Mouse (Mus musculus) liver, embryonic 16.5 days (tissue): ENCODE data around the gene Krt17. TPM values are rescaled to one million over a fixed set of nuclear protein-coding genes. Genes with fewer than 3 reads are reported as not detected.

Experiments used
- ATAC-seq: fragments of 200-750 bp; cut with Nextera tagmentation; 2 replicates; pipeline ENCODE4 v1.8.0; 2017; ENCODE audit warnings: low read depth, mild to moderate bottlenecking, moderate number of reproducible peaks, moderate library complexity
- H3K27ac ChIP-seq: fragments of 300-500 bp; sonication (generic); 2 replicates; pipeline ENCODE4 v1.5.1; 2014; ENCODE audit warnings: mild to moderate bottlenecking, low read length
- H3K27me3 ChIP-seq: fragments of 300-500 bp; sonication (generic); 2 replicates; pipeline ENCODE4 v1.6.1; 2014; ENCODE audit warnings: low read depth, low read length, mixed read lengths; ENCODE audit not compliant: control insufficient read depth, insufficient read depth
- H3K36me3 ChIP-seq: fragments of 300-500 bp; sonication (generic); 2 replicates; pipeline ENCODE4 v1.6.1; 2014; ENCODE audit warnings: mild to moderate bottlenecking; ENCODE audit not compliant: control insufficient read depth, insufficient read depth
- H3K4me1 ChIP-seq: fragments of 300-500 bp; sonication (generic); 2 replicates; pipeline ENCODE4 v1.6.1; 2014; ENCODE audit warnings: low read depth, low read length, mixed read lengths; ENCODE audit not compliant: control insufficient read depth
- H3K4me2 ChIP-seq: fragments of 300-500 bp; sonication (generic); 2 replicates; pipeline ENCODE4 v1.6.1; 2014; ENCODE audit warnings: low read depth, low read length, mixed read lengths
- H3K4me3 ChIP-seq: fragments of 300-500 bp; sonication (generic); 2 replicates; pipeline ENCODE4 v1.5.1; 2014; ENCODE audit warnings: low read depth, mild to moderate bottlenecking, low read length
- H3K9ac ChIP-seq: fragments of 300-500 bp; sonication (generic); 2 replicates; pipeline ENCODE4 v1.6.1; 2014; ENCODE audit warnings: low read depth, low read length
- H3K9me3 ChIP-seq: fragments of 300-500 bp; sonication (generic); replicated peaks from 2 replicates; pipeline ENCODE4 v1.6.1; 2016; ENCODE audit warnings: low read length; ENCODE audit not compliant: control insufficient read depth
- WGBS: fragments of 180-500 bp; shearing (Covaris S2); extraction: QIAGEN DNeasy Blood & Tissue Kit; methylation state at CpG from one replicate; pipeline ENCODE4 v1.1.7; 2014; ENCODE audit not compliant: insufficient replicate concordance; 5-methylcytosine and 5-hydroxymethylcytosine counted together
- polyA plus RNA-seq: library from polyadenylated mRNA; unstranded; fragments of >200 nt; fragmentation: Nextera tagmentation; extraction: Ambion mirVana; gene quantifications from 2 replicates; pipeline ENCODE4 v1.2.1, GENCODE M21; 2015

The Krt17 gene
- polyA plus RNA-seq, 1 experiment from 2014 or later = 0.18 TPM

DNA sequence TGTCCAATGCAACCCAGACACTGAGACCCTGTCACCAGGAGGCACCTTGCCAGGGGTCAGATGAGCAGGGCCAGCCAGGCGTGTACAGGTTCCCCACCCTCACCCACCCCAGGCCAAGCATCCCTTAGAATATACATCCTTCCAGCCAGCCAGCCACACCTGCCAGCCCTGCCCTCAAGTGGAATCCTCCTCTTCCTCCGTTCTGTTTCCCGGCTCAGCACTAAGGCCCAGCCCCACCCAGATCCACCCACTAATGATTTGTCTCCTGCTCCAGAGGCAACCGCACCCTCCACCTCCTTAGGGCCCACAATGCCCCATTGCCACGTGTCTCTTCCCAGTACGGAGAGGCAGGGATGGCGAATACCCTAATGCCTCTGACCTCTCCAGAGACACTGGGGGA, 13.9 kb upstream of the Krt17 start:
- ATAC-seq = no peak
- Histone ChIP-seq H3K27me3 (no peaks in the 10 kb centered on the region), H3K4me2 (no peak overlapping the region), H3K4me1 (no peaks in the 10 kb centered on the region), H3K9ac (no peak overlapping the region), H3K27ac (no peak overlapping the region), H3K4me3 (no peak overlapping the region), H3K36me3 (no peaks in the 10 kb centered on the region), H3K9me3 (no peaks in the 10 kb centered on the region)
- 63% methylated on average over 7 of the region's 7 CpGs for WGBS

- H3K4me2 ChIP-seq = no peak overlapping the region
- no peaks in the 10 kb centered on the region for H3K36me3 ChIP-seq
- H3K9ac ChIP-seq = no peak overlapping the region
- no peaks in the 10 kb centered on the region for H3K4me1 ChIP-seq
- H3K27ac ChIP-seq = no peak overlapping the region
- 57% methylated on average over 1 of the region's 1 CpGs for WGBS
- ATAC-seq = no peak
- H3K9me3 ChIP-seq = no peaks in the 10 kb centered on the region
- H3K27me3 ChIP-seq = no peaks in the 10 kb centered on the region
- H3K4me3 ChIP-seq = no peak overlapping the region
Measured at GRCm38 (mm10) chr11:100271878-100272277, 11.0 kb upstream of the Krt17 start.

DNA sequence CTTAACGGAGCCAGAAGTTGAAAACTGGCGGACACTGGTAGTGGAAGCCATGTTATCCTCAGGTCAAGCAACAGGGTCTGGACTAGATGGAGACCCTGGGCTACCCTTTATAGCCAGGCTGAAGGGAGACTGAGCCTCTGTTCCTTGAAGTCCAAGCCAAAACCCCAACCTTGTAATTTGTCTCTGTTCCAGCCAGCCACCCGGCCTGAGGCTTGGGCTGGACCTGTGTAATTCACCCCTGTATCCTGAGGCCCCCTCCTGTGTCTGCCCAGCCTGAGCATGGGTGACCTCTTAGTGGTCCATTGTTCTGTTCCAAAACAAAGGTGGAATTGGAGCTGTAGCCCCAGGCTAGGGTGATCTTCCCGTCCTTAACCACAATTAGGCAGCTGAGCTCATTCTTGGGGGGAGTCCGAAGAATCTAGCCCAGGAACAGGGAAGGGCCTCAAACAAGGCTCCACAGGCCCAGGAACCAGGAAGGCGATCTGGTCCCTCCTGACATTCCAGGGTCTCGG, 9.0 kb upstream of the Krt17 start, which contains the start of gene Krt42:
Krt42 (minus strand) TSS at position 51 of the 512 bp plus-strand sequence.
- Histone ChIP-seq H3K4me2 (no peak within 1 kb of the TSS), H3K27ac (no peak within 1 kb of the TSS), H3K4me3 (no peak within 1 kb of the TSS), H3K36me3 (no peaks in the 10 kb centered on the region), H3K27me3 (no peaks in the 10 kb centered on the region), H3K4me1 (no peaks in the 10 kb centered on the region), H3K9ac (no peak within 1 kb of the TSS), H3K9me3 (no peaks in the 10 kb centered on the region)
- 64% methylated on average over 7 of the region's 7 CpGs for WGBS
- ATAC-seq = no peak

DNA sequence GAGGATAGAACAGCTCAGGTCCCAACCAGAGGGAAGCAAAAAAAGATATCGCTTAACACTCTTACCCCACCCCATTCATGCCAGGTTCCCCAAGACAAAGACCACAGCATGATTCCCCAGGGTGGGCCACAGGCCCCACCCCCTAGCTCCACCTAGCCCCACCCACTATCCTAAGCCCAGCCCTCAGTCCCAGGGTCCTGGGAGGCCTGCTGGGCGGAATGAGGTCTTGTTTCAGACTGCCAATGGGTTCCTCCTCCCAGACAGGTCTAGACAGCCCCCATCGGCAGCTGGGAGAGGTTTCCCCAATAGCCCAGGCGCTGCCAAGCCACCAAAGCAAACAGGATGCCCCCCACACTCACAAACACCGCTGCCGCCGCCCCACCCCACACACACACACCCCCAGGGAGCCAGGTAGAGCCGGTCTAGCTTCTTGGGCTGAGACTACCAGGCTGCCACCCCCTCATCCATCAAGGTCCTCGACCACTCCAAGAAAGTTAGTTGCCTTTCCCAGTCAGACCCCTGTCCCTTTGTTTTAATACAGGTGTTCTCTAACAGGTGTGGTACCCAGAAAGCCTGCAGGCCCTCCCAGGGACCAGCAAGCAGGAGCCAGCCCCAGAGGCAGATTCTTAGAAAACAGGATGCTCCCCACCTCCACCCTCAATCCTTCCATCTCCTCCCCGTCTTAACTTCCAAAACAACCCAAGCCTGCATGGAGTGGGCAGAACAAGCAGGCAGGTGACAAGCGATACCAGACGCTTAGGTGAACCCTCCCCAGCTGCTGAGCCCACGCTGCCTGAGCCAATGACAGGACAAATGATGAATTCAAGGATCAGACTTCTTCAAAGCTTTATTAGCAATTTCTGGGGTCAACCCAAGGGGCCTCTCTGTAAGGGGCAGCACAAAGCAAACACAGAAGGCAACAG, 1.5 kb upstream of the Krt17 start:
- H3K4me3 ChIP-seq = no peak overlapping the region
- no peaks in the 10 kb centered on the region for H3K36me3 ChIP-seq
- no peaks in the 10 kb centered on the region for H3K27me3 ChIP-seq
- no peak overlapping the region for H3K27ac ChIP-seq
- ATAC-seq = no peak
- H3K9me3 ChIP-seq = no peaks in the 10 kb centered on the region
- H3K4me2 ChIP-seq = no peak overlapping the region
- H3K9ac ChIP-seq = no peak overlapping the region
- no peaks in the 10 kb centered on the region for H3K4me1 ChIP-seq
- 20% methylated on average over 13 of the region's 13 CpGs for WGBS

DNA sequence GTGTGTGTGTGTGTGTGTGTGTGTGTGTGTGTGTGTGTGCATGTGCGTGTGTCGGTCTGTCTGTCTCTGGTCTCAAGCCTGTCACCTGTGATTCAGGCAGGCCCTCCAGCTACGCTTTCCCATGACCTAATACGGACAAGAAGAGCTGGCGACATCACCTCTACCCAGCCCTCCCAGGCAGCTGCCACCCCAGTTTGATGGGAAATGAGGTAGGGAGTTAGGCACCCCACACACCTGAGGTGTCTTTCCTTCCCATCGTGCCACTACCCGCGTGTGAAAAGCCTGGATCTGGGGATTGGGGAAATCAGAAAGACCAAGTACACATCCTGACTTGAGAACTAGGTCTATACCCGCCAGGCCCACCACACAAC, 391 bp upstream of the Krt17 start:
- 71% methylated on average over 9 of the region's 9 CpGs for WGBS
- ATAC-seq = no peak
- Histone ChIP-seq H3K9ac (no peak overlapping the region), H3K4me2 (no peak overlapping the region), H3K27ac (no peak overlapping the region), H3K36me3 (no peaks in the 10 kb centered on the region), H3K9me3 (no peaks in the 10 kb centered on the region), H3K4me1 (no peaks in the 10 kb centered on the region), H3K27me3 (no peaks in the 10 kb centered on the region), H3K4me3 (no peak overlapping the region)

DNA sequence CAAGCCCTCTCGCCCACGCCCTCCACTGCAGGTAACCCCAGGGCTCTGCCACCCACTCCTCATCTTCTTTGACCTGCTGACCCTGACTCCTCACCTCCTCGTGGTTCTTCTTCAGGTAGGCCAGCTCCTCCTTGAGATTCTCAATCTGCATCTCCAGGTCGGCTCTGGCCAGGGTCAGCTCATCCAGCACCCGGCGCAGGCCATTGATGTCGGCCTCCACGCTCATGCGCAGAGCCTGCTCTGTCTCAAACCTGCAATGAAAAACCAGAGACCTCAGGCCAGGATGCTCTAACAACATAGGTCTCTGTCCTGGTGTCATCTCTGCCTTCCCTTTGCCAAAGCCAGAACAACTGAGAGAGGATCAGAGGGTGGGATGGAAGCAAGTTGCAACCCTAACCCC, 1.8 kb downstream of the Krt17 start:
- Histone ChIP-seq H3K9ac (no peak overlapping the region), H3K36me3 (no peaks in the 10 kb centered on the region), H3K4me1 (no peaks in the 10 kb centered on the region), H3K9me3 (no peaks in the 10 kb centered on the region), H3K4me3 (no peak overlapping the region), H3K4me2 (no peak overlapping the region), H3K27ac (no peak overlapping the region), H3K27me3 (no peaks in the 10 kb centered on the region)
- no peak for ATAC-seq
- WGBS = 78% methylated on average over 9 of the region's 9 CpGs

DNA sequence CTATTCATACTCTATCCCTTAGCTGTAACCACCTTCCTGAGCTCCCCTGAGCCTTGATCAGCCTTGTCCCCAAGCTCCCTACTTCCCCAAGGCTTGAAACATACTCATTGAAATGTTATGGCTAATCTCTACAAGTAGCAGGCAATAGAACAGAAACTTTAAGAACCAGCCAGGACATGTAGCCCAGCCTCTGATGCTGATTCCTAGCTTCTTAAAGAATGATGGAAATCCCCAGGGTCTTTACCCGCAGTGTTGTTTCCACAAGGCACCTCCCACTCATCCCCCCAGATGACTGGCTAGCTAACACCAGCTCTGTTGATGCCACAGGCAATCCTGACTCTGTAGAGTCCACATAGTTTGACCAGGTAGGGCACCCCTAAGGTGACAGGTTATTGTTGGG, 2.9 kb downstream of the Krt17 start:
- 70% methylated on average over 1 of the region's 1 CpGs for WGBS
- no peak overlapping the region for H3K9ac ChIP-seq
- ATAC-seq = no peak
- H3K27ac ChIP-seq = no peak overlapping the region
- no peak overlapping the region for H3K4me2 ChIP-seq
- H3K4me3 ChIP-seq = no peak overlapping the region
- H3K27me3 ChIP-seq = no peaks in the 10 kb centered on the region
- H3K9me3 ChIP-seq = no peaks in the 10 kb centered on the region
- H3K4me1 ChIP-seq = no peaks in the 10 kb centered on the region
- no peaks in the 10 kb centered on the region for H3K36me3 ChIP-seq

DNA sequence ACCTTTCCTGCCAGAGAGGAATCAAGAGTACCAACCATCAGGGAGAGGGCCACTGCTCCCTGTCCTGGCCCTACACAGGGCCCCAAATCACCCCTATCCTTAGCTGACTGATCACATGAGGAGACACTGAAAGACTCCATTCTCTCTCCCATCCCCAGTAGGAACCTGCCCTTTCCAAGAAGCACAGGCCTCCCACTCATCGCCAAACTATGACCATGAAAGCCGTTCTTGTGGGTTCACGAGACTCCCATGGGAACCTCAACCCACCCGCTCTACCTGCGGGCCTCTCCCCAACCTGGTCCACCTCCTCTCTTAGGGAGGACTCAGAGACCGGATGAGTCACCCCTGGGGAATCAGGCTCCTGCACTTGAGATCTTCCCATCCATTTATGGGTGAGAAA, 5.3 kb downstream of the Krt17 start:
- H3K9me3 ChIP-seq = no peaks in the 10 kb centered on the region
- no peak overlapping the region for H3K4me3 ChIP-seq
- H3K36me3 ChIP-seq = no peaks in the 10 kb centered on the region
- 80% methylated on average over 6 of the region's 6 CpGs for WGBS
- H3K9ac ChIP-seq = no peak overlapping the region
- H3K4me1 ChIP-seq = no peaks in the 10 kb centered on the region
- H3K27ac ChIP-seq = no peak overlapping the region
- no peaks in the 10 kb centered on the region for H3K27me3 ChIP-seq
- ATAC-seq = no peak
- no peak overlapping the region for H3K4me2 ChIP-seq

- Histone ChIP-seq H3K4me2 (no peak overlapping the region), H3K36me3 (no peaks in the 10 kb centered on the region), H3K9ac (no peak overlapping the region), H3K9me3 (no peaks in the 10 kb centered on the region), H3K27ac (no peak overlapping the region), H3K4me3 (no peak overlapping the region), H3K27me3 (no peaks in the 10 kb centered on the region), H3K4me1 (no peaks in the 10 kb centered on the region)
- ATAC-seq = no peak
- WGBS = 33% methylated on average over 5 of the region's 5 CpGs
Measured at GRCm38 (mm10) chr11:100254360-100255090, 6.3 kb downstream of the Krt17 start.
